Mouse (Mus musculus) kidney, embryonic 14.5 days (tissue): ENCODE results near the gene Zfp933. TPM values are rescaled to one million over a fixed set of nuclear protein-coding genes. Genes with fewer than 3 reads are reported as not detected.
"Not testable (repeated sequence)": the region's sequence is repeated elsewhere in the genome, so short reads cannot be mapped to it uniquely, and the experiment has no call there.

Experiments
- ATAC-seq: fragments of 200-750 bp; cut with Nextera tagmentation; 2 replicates; pipeline ENCODE4 v1.8.0; 2017; ENCODE audit warnings: moderate number of reproducible peaks, mild to moderate bottlenecking, moderate TSS enrichment, moderate library complexity; ENCODE audit not compliant: low FRiP score, low TSS enrichment
- H3K27ac ChIP-seq: fragments of 300-500 bp; sonication (generic); 2 replicates; pipeline ENCODE4 v1.5.1; 2014; ENCODE audit warnings: low read depth, mild to moderate bottlenecking, low read length, moderate library complexity, mixed read lengths
- H3K27me3 ChIP-seq: fragments of 300-500 bp; sonication (generic); 2 replicates; pipeline ENCODE4 v1.6.1; 2014; ENCODE audit warnings: mild to moderate bottlenecking, low read length; ENCODE audit not compliant: control insufficient read depth, insufficient read depth
- H3K36me3 ChIP-seq: fragments of 300-500 bp; sonication (generic); 2 replicates; pipeline ENCODE4 v1.6.1; 2014; ENCODE audit warnings: low read length, mixed read lengths; ENCODE audit not compliant: control insufficient read depth, insufficient read depth
- H3K4me1 ChIP-seq: fragments of 300-500 bp; sonication (generic); 2 replicates; pipeline ENCODE4 v1.6.1; 2014; ENCODE audit warnings: low read length, mixed read lengths; ENCODE audit not compliant: control insufficient read depth, insufficient read depth
- H3K4me2 ChIP-seq: fragments of 300-500 bp; sonication (generic); replicated peaks from 2 replicates; pipeline ENCODE4 v1.6.1; 2014; ENCODE audit warnings: low read depth, mild to moderate bottlenecking, low read length
- H3K4me3 ChIP-seq: fragments of 300-500 bp; sonication (generic); 2 replicates; pipeline ENCODE4 v1.5.1; 2014; ENCODE audit warnings: mild to moderate bottlenecking, low read length
- H3K9ac ChIP-seq: fragments of 300-500 bp; sonication (generic); 2 replicates; pipeline ENCODE4 v1.6.1; 2014; ENCODE audit warnings: low read depth, mild to moderate bottlenecking, low read length, moderate library complexity
- H3K9me3 ChIP-seq: fragments of 300-500 bp; sonication (generic); 2 replicates; pipeline ENCODE4 v1.6.1; 2016; ENCODE audit warnings: low read length; ENCODE audit not compliant: control insufficient read depth
- WGBS: fragments of 180-500 bp; shearing (Covaris S2); extraction: QIAGEN DNeasy Blood & Tissue Kit; methylation state at CpG from one replicate; pipeline ENCODE4 v1.1.7; 2014; 5-methylcytosine and 5-hydroxymethylcytosine counted together
- polyA plus RNA-seq: library from polyadenylated mRNA; unstranded; fragments of >200 nt; fragmentation: Nextera tagmentation; extraction: Ambion mirVana; gene quantifications from 2 replicates; pipeline ENCODE4 v1.2.1, GENCODE M21; 2014

Gene Zfp933
- polyA plus RNA-seq, 1 experiment from 2014 or later = 5.4 TPM

GRCm38 (mm10) chr4:147794026-147794665, 54.0 kb downstream of the Zfp933 start:
- not testable (repeated sequence) for H3K27ac ChIP-seq, H3K9ac ChIP-seq, H3K9me3 ChIP-seq, H3K4me2 ChIP-seq, H3K27me3 ChIP-seq, H3K4me1 ChIP-seq, H3K4me3 ChIP-seq, H3K36me3 ChIP-seq, ATAC-seq
- 93% methylated on average over 1 of the region's 3 CpGs for WGBS

GRCm38 (mm10) chr4:147793390-147793916, 54.7 kb downstream of the Zfp933 start:
- not testable (repeated sequence) for H3K27me3 ChIP-seq, H3K27ac ChIP-seq, H3K4me3 ChIP-seq, H3K9me3 ChIP-seq, H3K9ac ChIP-seq, H3K4me2 ChIP-seq, ATAC-seq, H3K4me1 ChIP-seq, H3K36me3 ChIP-seq
- WGBS = 70% methylated on average over 2 of the region's 2 CpGs

- H3K27ac ChIP-seq, ATAC-seq, H3K36me3 ChIP-seq, H3K4me3 ChIP-seq, H3K4me1 ChIP-seq, H3K27me3 ChIP-seq, H3K9ac ChIP-seq, H3K4me2 ChIP-seq, H3K9me3 ChIP-seq: not testable (repeated sequence)
Measured at GRCm38 (mm10) chr4:147791729-147792128, 56.4 kb downstream of the Zfp933 start.

Other genes starting within 250 kb of the Zfp933 start
- gene Zfp979, start 205.9 kb downstream of the Zfp933 start, polyA plus RNA-seq = 5.4 and 5.5 TPM in 2 replicates
- gene Zfp534, start 145.8 kb downstream of the Zfp933 start, polyA plus RNA-seq = not detected in 2 replicates
- 11.0 and 14.9 TPM in 2 replicates for gene Zfp984, start 38.6 kb downstream of the Zfp933 start, polyA plus RNA-seq
- 34.7 and 37.6 TPM in 2 replicates for gene Miip, start 20.4 kb upstream of the Zfp933 start, polyA plus RNA-seq
- 4.6 and 11.6 TPM in 2 replicates for gene Fv1, start 20.6 kb upstream of the Zfp933 start, polyA plus RNA-seq
- gene Mfn2, start 56.3 kb upstream of the Zfp933 start, polyA plus RNA-seq = 12.1 and 31.0 TPM in 2 replicates
- 28.5 and 40.7 TPM in 2 replicates for gene Plod1, start 88.4 kb upstream of the Zfp933 start, polyA plus RNA-seq
- 19.0 and 22.1 TPM in 2 replicates for gene 2510039O18Rik, start 92.5 kb upstream of the Zfp933 start, polyA plus RNA-seq
- gene Nppb, start 137.4 kb upstream of the Zfp933 start, polyA plus RNA-seq = not detected in 2 replicates
- 0.45 TPM in 1 of 2 replicates, not detected in the other for gene Nppa, start 152.4 kb upstream of the Zfp933 start, polyA plus RNA-seq
- gene Clcn6, start 190.5 kb upstream of the Zfp933 start, polyA plus RNA-seq = 4.0 and 6.0 TPM in 2 replicates
- 11.8 and 19.7 TPM in 2 replicates for gene Mthfr, start 190.7 kb upstream of the Zfp933 start, polyA plus RNA-seq
- 17.4 and 22.8 TPM in 2 replicates for gene Agtrap, start 239.7 kb upstream of the Zfp933 start, polyA plus RNA-seq